Mouse (Mus musculus) forebrain, embryonic 16.5 days (tissue): ENCODE data around the gene Cep135. TPM values are rescaled to one million over a fixed set of nuclear protein-coding genes. Genes with fewer than 3 reads are reported as not detected.
A peak's percentile ranks its signal among the peaks of the same experiment; 100 is the strongest.

Experiments
- ATAC-seq: fragments of 200-750 bp; cut with Nextera tagmentation; 2 replicates; pipeline ENCODE4 v1.8.0; 2017; ENCODE audit warnings: mild to moderate bottlenecking, moderate library complexity
- H3K27ac ChIP-seq: fragments of 300-500 bp; sonication (generic); 2 replicates; pipeline ENCODE4 v1.5.1; 2014; ENCODE audit warnings: low read length, control low read depth
- H3K27me3 ChIP-seq: fragments of 300-500 bp; sonication (generic); replicated peaks from 2 replicates; pipeline ENCODE4 v1.6.1; 2014; ENCODE audit warnings: low read length; ENCODE audit not compliant: control insufficient read depth, insufficient read depth
- H3K36me3 ChIP-seq: fragments of 300-500 bp; sonication (generic); 2 replicates; pipeline ENCODE4 v1.6.1; 2014; ENCODE audit not compliant: control insufficient read depth, insufficient read depth
- H3K4me1 ChIP-seq: fragments of 300-500 bp; sonication (generic); replicated peaks from 2 replicates; pipeline ENCODE4 v1.6.1; 2014; ENCODE audit warnings: low read length; ENCODE audit not compliant: control insufficient read depth, insufficient read depth
- H3K4me2 ChIP-seq: fragments of 300-500 bp; sonication (generic); 2 replicates; pipeline ENCODE4 v1.6.1; 2014; ENCODE audit warnings: mild to moderate bottlenecking, low read length, control low read depth
- H3K4me3 ChIP-seq: fragments of 300-500 bp; sonication (generic); replicated peaks from 2 replicates; pipeline ENCODE4 v1.5.1; 2014; ENCODE audit warnings: mild to moderate bottlenecking, low read length, control low read depth
- H3K9ac ChIP-seq: fragments of 300-500 bp; sonication (generic); replicated peaks from 2 replicates; pipeline ENCODE4 v1.6.1; 2014; ENCODE audit warnings: low read depth, low read length, control low read depth
- H3K9me3 ChIP-seq: fragments of 300-500 bp; sonication (generic); 2 replicates; pipeline ENCODE4 v1.6.1; 2016; ENCODE audit warnings: low read length; ENCODE audit not compliant: control insufficient read depth
- WGBS: fragments of 180-500 bp; shearing (Covaris S2); extraction: QIAGEN DNeasy Blood & Tissue Kit; methylation state at CpG from one replicate; pipeline ENCODE4 v1.1.7; 2014; 5-methylcytosine and 5-hydroxymethylcytosine counted together
- polyA plus RNA-seq: library from polyadenylated mRNA; unstranded; fragments of >200 nt; fragmentation: Nextera tagmentation; extraction: Ambion mirVana; gene quantifications from 2 replicates; pipeline ENCODE4 v1.2.1, GENCODE M21; 2015

The Cep135 gene
- polyA plus RNA-seq, 1 experiment from 2014 or later, result 5.0 TPM

DNA sequence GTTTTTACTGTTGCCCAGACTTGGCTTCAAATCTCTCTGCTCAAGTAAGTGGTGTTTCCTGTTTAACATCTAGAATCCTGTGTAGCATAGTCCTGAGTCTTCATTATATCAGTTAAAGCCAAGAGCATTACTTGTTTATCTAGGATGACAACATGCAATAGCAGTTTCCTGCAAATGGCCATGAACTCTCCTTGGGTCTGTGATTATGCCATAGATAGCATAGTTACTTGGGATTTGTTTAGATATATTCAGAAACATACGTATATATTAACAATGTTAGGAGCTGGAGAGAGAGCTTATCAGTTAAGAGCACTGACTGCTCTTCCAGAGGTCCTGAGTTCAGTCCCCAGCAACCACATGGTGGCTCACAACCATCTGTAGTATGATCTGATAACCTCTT, 39.3 kb downstream of the Cep135 start:
- 93% methylated on average over 1 of the region's 1 CpGs for whole genome bisulfite sequencing
- no peak for ATAC-seq
- Histone ChIP-seq H3K27me3 (no peaks in the 10 kb centered on the region), H3K27ac (no peak overlapping the region), H3K4me2 (no peak overlapping the region), H3K9ac (no peak overlapping the region), H3K36me3 (0 out of 2 replicates have a peak, but pooled peaks cover 1% of the 10 kb centered on the region), H3K9me3 (no peaks in the 10 kb centered on the region), H3K4me1 (no peaks in the 10 kb centered on the region), H3K4me3 (no peak overlapping the region)

DNA sequence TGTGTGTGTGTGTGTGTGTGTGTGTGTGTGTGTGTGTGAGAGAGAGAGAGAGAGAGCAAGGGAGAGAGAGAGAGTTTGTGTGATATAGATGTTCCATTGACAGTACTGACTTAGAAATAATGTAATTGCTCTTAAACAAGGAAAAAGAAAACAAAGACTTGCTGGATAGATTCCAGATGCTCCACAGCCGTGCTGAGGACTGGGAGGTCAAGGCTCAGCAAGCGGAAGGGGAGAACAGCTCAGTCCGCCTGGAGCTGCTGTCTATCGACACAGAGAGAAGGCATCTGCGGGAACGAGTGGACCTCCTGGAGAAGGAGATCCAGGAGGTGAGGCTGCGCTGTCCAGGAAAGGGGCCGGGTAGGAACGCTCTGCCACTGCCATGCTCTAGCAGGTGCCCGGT, 45.5 kb downstream of the Cep135 start:
- no peaks in the 10 kb centered on the region for H3K4me1 ChIP-seq
- no peaks in the 10 kb centered on the region for H3K27me3 ChIP-seq
- peaks cover 13% of the 10 kb centered on the region for H3K36me3 ChIP-seq
- 77% methylated on average over 10 of the region's 10 CpGs for WGBS
- no peaks in the 10 kb centered on the region for H3K9me3 ChIP-seq
- no peak overlapping the region for H3K9ac ChIP-seq
- H3K4me3 ChIP-seq, result no peak overlapping the region
- no peak for ATAC-seq
- H3K27ac ChIP-seq, result no peak overlapping the region
- no peak overlapping the region for H3K4me2 ChIP-seq

DNA sequence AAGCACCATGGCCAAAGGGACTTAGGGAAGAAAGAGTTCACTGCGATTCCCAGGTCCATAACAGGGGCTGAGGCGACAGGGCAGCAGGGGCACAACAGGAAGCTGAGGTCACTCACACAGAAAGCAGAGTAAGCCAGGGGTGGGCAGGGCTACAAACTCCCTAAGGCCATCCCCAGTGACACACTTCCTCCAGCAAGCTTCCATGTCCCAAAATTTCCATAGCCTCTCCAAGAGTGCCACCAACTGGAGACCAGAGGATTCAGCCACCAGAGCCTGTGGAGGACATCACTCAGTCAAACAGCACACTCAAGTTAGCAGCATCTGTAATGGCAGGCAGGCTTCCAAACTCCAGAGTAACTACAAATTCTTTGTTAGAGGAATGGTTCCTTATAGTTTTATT, 47.1 kb downstream of the Cep135 start:
- no peaks in the 10 kb centered on the region for H3K9me3 ChIP-seq
- no peak for ATAC-seq
- no peaks in the 10 kb centered on the region for H3K27me3 ChIP-seq
- H3K9ac ChIP-seq, result no peak overlapping the region
- H3K4me2 ChIP-seq, result no peak overlapping the region
- no peak overlapping the region for H3K4me3 ChIP-seq
- no peak overlapping the region for H3K27ac ChIP-seq
- H3K36me3 ChIP-seq, result peaks cover 13% of the 10 kb centered on the region
- H3K4me1 ChIP-seq, result no peaks in the 10 kb centered on the region
- WGBS, result 93% methylated on average over 2 of the region's 2 CpGs

DNA sequence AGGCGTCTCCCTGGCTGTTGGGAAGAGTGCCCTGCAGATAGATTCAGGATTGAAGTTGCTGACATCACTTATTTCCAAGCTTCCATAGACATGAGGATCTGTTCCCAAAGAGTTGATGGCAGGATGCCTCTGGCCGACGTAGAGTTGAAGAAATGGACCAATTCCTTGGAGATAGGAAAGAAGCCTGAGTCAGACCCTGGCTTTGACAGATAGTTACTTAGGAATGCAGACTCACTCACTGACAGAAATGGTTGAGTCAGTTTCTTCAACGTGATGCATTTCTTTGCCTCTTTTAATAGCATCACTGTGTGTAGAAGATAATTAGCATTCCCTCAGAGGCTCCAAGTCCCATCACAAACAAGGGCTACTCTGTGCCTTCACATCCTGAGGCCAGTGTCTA, 53.6 kb downstream of the Cep135 start:
- no peak overlapping the region for H3K27ac ChIP-seq
- no peaks in the 10 kb centered on the region for H3K9me3 ChIP-seq
- ATAC-seq, result no peak
- no peak overlapping the region for H3K4me2 ChIP-seq
- H3K27me3 ChIP-seq, result no peaks in the 10 kb centered on the region
- no peak overlapping the region for H3K4me3 ChIP-seq
- peaks cover 6% of the 10 kb centered on the region for H3K36me3 ChIP-seq
- H3K4me1 ChIP-seq, result no peaks in the 10 kb centered on the region
- H3K9ac ChIP-seq, result no peak overlapping the region
- 92% methylated on average over 4 of the region's 4 CpGs for WGBS

DNA sequence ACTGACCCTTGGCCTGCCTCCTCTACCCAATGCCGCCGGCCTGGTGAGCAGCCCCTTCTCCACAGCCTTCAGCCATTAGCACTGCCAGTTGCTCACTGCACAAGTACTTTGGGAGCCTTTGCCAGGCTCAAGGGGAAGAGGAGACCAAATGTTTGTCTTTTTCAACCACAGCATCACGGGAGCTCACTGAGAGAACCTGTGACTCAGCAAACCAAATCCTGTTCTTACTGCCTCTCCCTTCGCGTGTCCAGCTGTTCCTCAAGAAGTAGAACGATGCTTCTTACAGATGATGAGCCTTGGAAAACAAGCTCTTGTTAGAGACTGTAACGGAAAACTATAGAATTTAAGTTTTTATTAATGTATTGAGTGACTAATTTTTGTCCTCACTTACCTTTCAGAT, 55.7 kb downstream of the Cep135 start:
- H3K9ac ChIP-seq, result no peak overlapping the region
- no peak overlapping the region for H3K27ac ChIP-seq
- H3K9me3 ChIP-seq, result no peaks in the 10 kb centered on the region
- H3K4me3 ChIP-seq, result no peak overlapping the region
- ATAC-seq, result no peak
- 91% methylated on average over 7 of the region's 7 CpGs for WGBS
- peaks cover 3% of the 10 kb centered on the region for H3K36me3 ChIP-seq
- H3K4me1 ChIP-seq, result no peaks in the 10 kb centered on the region
- no peaks in the 10 kb centered on the region for H3K27me3 ChIP-seq
- no peak overlapping the region for H3K4me2 ChIP-seq

DNA sequence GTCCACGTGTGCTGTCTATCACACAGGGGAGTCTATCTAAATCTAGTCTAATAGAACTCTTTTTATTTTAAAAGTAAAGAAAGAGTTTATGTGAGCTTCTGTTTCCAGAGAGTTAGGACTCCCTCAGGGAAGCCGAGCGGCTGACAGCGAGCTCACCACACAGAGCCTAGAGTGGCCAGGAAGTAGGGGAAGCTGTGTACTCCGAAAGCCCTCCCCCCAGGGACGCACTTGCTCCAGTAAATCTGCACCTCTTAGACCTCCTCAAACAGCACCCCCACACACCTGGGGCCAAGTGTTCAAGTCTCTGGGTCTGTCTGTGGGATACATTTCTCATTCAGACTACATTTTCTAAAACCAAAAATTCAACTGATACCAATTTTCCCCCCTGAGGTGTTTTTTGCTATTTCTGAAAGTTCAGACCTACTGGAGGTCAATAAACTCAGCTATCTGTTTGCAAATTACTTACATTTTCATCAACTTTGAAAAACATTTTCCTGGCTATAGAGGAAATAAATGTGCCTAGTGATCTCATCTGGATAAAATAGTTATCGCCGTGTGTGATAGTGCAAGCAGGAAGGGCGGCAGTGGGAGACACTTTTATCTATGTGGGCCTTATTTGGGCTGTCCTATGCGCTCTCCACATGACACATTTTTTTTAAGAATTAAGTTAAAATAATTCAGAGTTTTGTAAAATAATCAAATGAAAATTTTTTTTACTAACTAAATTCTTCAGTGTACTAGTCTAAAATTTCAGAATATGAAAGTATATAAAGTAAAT, 56.8 kb downstream of the Cep135 start:
- H3K9me3 ChIP-seq, result no peaks in the 10 kb centered on the region
- 94% methylated on average over 10 of the region's 10 CpGs for WGBS
- H3K4me3 ChIP-seq, result no peak overlapping the region
- peaks cover 3% of the 10 kb centered on the region for H3K36me3 ChIP-seq
- no peak overlapping the region for H3K4me2 ChIP-seq
- no peak overlapping the region for H3K27ac ChIP-seq
- H3K4me1 ChIP-seq, result no peaks in the 10 kb centered on the region
- H3K27me3 ChIP-seq, result no peaks in the 10 kb centered on the region
- no peak for ATAC-seq
- H3K9ac ChIP-seq, result no peak overlapping the region

DNA sequence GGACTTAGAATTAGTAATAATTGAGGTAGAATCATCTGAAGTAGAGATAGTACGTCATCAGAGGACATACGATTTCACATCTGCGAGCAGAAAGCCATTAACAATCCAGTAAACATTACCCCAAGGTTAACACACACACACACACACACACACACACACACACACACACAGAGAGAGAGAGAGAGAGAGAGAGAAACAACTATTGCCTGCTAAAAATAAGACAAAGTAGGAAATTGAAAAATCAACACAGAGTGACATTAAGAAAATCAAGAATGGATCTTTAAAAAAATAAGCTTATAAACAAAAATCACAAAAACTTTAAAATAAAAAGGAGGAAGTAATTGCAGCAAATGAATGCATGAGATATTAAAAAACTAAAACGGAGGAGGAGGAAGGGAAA, 61.4 kb downstream of the Cep135 start:
- Histone ChIP-seq H3K27me3 (no peaks in the 10 kb centered on the region), H3K4me2 (no peak overlapping the region), H3K4me3 (no peak overlapping the region), H3K9me3 (no peaks in the 10 kb centered on the region), H3K36me3 (no peaks in the 10 kb centered on the region), H3K9ac (no peak overlapping the region), H3K4me1 (no peaks in the 10 kb centered on the region), H3K27ac (no peak overlapping the region)
- WGBS, result 79% methylated on average over 4 of the region's 4 CpGs
- no peak for ATAC-seq

DNA sequence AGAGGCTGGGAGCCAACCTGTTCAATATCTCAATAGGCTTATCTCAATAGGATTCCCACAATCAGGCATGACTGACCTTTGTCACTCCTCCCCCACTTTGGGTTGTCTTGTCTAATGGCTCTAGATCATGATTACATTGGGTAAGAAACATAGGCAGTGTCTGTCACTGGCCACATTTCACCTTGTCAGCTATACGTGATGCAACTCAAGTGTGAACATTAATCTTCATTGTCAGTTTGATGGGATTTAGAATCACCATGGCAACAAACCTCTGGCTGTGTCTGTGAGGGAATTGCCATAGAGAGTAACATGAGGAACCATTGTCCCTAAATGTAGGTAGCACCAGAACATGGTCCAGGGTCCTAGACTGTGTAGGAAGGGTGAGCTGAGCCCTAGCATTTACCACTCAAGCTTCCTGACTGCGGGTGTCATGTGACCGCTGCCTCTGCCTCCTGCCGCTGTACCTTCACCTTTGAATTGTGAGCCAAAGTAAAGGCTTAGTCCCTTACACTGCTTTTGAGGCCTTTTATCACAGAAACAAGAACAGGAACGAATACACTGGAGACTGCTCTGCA, 62.7 kb downstream of the Cep135 start:
- H3K9ac ChIP-seq, result no peak overlapping the region
- H3K27ac ChIP-seq, result no peak overlapping the region
- H3K4me3 ChIP-seq, result no peak overlapping the region
- H3K9me3 ChIP-seq, result no peaks in the 10 kb centered on the region
- no peaks in the 10 kb centered on the region for H3K4me1 ChIP-seq
- no peak overlapping the region for H3K4me2 ChIP-seq
- WGBS, result 57% methylated on average over 5 of the region's 5 CpGs
- peak; percentile 37 for ATAC-seq
- H3K27me3 ChIP-seq, result no peaks in the 10 kb centered on the region
- H3K36me3 ChIP-seq, result no peaks in the 10 kb centered on the region

DNA sequence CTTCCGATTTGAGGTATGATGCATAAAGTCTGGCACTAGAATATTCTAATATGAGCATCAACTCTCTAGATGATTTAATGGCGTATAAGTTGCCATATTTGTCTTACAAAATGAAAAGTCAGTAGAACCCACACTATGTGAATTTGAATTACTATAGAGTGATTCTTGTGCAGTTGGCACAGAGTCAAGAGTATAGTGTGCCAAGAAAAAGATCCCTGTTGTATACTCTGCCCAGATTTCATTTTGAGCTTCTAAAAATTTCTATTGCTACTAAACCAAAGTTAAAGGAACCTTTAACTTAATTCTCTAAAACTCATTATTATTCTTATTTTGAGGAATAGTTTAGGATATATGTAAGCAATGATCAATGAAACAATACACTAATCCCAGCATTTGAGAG, 67.7 kb downstream of the Cep135 start, which contains the start of gene C530008M17Rik:
Gene C530008M17Rik (plus strand): TSS at position 301 of the 400 bp plus-strand sequence.
- no peaks in the 10 kb centered on the region for H3K27me3 ChIP-seq
- H3K4me1 ChIP-seq, result peaks cover 18% of the 10 kb centered on the region
- no peaks in the 10 kb centered on the region for H3K36me3 ChIP-seq
- peak within 1 kb of the TSS; percentile 98 for H3K4me3 ChIP-seq
- peak within 1 kb of the TSS; percentile 75 for H3K4me2 ChIP-seq
- H3K9me3 ChIP-seq, result no peaks in the 10 kb centered on the region
- peak within 1 kb of the TSS; percentile 100 for H3K9ac ChIP-seq
- no peak for ATAC-seq
- WGBS, result 63% methylated on average over 2 of the region's 2 CpGs
- peak within 1 kb of the TSS; percentile 99 for H3K27ac ChIP-seq
